Mouse (Mus musculus) thymus, adult 2 months (tissue): ENCODE measurements around the gene Tspan32. TPM values are rescaled to one million over a fixed set of nuclear protein-coding genes. Genes with fewer than 3 reads are reported as not detected.
A peak's percentile ranks its signal among the peaks of the same experiment; 100 is the strongest.

Experiments
- DNase-seq: peaks from one replicate; pipeline ENCODE4 v3.0.0; 2021
- H3K27ac ChIP-seq: fragments of 200-500 bp; 2 replicates; pipeline ENCODE4 v1.5.1; 2012; ENCODE audit warnings: low read length, control low read depth; ENCODE audit not compliant: control insufficient read depth, insufficient read depth
- H3K27me3 ChIP-seq: fragments of 200-500 bp; 2 replicates; pipeline ENCODE4 v1.6.1; 2012; ENCODE audit warnings: mild to moderate bottlenecking, low read length, moderate library complexity, mixed read lengths; ENCODE audit not compliant: control insufficient read depth, insufficient read depth
- H3K36me3 ChIP-seq: fragments of 200-500 bp; 2 replicates; pipeline ENCODE4 v1.6.1; 2012; ENCODE audit warnings: mild to moderate bottlenecking, low read length, moderate library complexity; ENCODE audit not compliant: control insufficient read depth, insufficient read depth
- H3K4me1 ChIP-seq: fragments of 200-500 bp; replicated peaks from 2 replicates; pipeline ENCODE4 v1.6.1; 2012; ENCODE audit warnings: low read length; ENCODE audit not compliant: control insufficient read depth, insufficient read depth
- H3K4me3 ChIP-seq: fragments of 200-500 bp; 2 replicates; pipeline ENCODE4 v1.5.1; 2012; ENCODE audit warnings: mild to moderate bottlenecking, low read length, control low read depth, moderate library complexity; ENCODE audit not compliant: control insufficient read depth, insufficient read depth
- CTCF ChIP-seq: fragments of 200-500 bp; IDR thresholded peaks from 2 replicates; pipeline ENCODE4 v1.5.1; 2012; ENCODE audit warnings: mild to moderate bottlenecking, control low read depth, low read length, moderate library complexity, borderline replicate concordance; ENCODE audit not compliant: control insufficient read depth, poor library complexity, insufficient read depth; ENCODE audit errors: extremely low read depth
- POLR2A ChIP-seq: fragments of 200-500 bp; IDR thresholded peaks from 2 replicates; pipeline ENCODE4 v1.6.1; 2012; ENCODE audit warnings: mild to moderate bottlenecking, low read length, control low read depth, moderate library complexity; ENCODE audit not compliant: control insufficient read depth, poor library complexity, insufficient read depth; ENCODE audit errors: extremely low read depth
- WGBS: fragments of 180-500 bp; shearing (Covaris S2); methylation state at CpG from one replicate; pipeline ENCODE4 v1.1.7; 2018; 5-methylcytosine and 5-hydroxymethylcytosine counted together
- polyA plus RNA-seq: library from polyadenylated mRNA; depleted of rRNA; stranded (reverse); fragments of >200 nt; gene quantifications from 2 replicates; pipeline ENCODE4 v1.2.3, GENCODE M21; 2012

The Tspan32 gene
- polyA plus RNA-seq, 1 experiment = 92.3 TPM

DNA sequence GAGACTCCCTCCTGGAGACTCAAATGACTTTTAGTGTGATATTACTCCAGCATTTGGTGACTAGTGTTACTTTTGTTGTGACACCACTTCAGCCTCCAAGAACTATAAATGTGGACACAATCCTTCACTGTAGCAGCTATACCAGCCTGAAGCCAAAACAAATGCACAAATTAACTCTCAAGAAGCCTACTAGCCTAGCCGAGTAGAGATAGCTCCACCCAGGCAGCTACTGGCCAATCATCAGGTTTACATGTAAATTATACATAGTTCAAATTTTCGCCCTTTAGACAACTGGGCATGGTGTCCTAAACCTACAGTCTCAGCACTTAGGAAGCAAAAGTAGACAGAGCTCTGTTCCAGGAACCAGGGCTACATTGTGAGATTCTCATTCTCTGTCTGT is 46.5 kb downstream of the Tspan32 start:
- Histone ChIP-seq H3K4me1 (peaks cover 19% of the 10 kb centered on the region), H3K36me3 (no peaks in the 10 kb centered on the region), H3K27ac (no peak overlapping the region), H3K27me3 (no peaks in the 10 kb centered on the region), H3K4me3 (no peak overlapping the region)
- 56% methylated on average over 2 of the region's 2 CpGs for WGBS
- DNase-seq = no peak
- TF ChIP-seq CTCF (no peak), POLR2A (no peak)

- WGBS = under 1% methylated on average over 37 of the region's 37 CpGs
- DNase-seq = peak; percentile 94
- peaks cover 22% of the 10 kb centered on the region for H3K4me1 ChIP-seq
Observed at GRCm38 (mm10) chr7:143052626-143053007, 47.8 kb downstream of the Tspan32 start, which contains the start of gene Cd81. TSS of gene Cd81 (plus strand) at chr7:143052739.

DNA sequence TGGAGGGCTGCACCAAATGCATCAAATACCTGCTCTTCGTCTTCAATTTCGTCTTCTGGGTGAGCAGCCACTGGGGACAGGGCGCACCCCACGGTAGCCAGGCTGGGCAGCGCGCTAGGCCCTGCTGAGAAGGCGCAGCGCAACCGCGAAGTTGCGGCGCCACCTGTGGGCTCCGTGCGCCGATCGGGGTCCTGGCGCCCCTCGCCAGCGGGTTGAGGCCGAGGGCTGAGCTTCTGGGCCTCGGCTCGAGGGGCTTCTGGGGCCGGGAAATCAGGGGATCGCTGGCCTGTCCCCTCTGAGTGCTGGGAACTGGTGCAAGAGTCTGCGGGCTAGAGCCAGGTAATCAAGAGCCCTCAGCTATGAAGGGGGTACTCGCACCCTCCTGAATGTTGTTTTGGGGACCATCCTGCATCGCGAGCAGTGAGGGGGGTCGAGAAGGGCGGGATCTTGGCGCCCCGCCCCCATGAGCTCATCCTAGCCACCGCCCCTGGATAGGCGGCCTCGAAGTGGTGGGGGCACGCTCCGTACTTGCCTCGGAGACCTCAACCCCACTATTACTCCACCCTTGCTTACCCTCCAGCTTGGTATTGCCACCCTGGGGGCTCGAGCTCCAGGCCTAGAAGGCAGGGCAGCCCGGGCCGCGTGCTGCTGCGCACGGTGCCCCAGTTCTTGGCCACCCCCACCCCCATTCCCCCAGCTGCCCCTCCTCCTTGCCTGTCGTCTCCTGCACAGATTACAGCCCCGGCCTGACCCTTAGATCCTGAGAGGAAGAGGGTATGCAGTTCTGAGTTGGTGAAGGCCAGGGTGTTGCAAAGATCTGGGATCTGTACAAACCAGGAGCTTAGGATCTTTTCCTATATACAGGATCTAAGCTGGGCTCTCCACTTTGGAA is 48.4 kb downstream of the Tspan32 start:
- Histone ChIP-seq H3K4me3 (peak overlapping the region; percentile 79), H3K36me3 (no peaks in the 10 kb centered on the region), H3K27me3 (no peaks in the 10 kb centered on the region), H3K4me1 (peaks cover 29% of the 10 kb centered on the region), H3K27ac (peak overlapping the region; percentile 12; the same call in 1 of the 2 replicates)
- no peak for TF ChIP-seq POLR2A
- TF ChIP-seq CTCF = 0 out of 2 replicates have a peak, but pooled peaks have one; percentile 31
- WGBS = under 1% methylated on average over 46 of the region's 46 CpGs
- DNase-seq = peak; percentile 77

More at GRCm38 (mm10) chr7:143052626-143053007, 47.8 kb downstream of the Tspan32 start, which contains the start of gene Cd81:
- Histone ChIP-seq H3K36me3 (no peaks in the 10 kb centered on the region), H3K27ac (peak within 1 kb of the TSS; percentile 12; the same call in 1 of the 2 replicates), H3K27me3 (no peaks in the 10 kb centered on the region), H3K4me3 (peak within 1 kb of the TSS; percentile 79)
- TF ChIP-seq POLR2A (peak; percentile 88), CTCF (no peak)

- TF ChIP-seq CTCF (no peak), POLR2A (no peak)
- WGBS = 42% methylated on average over 11 of the region's 11 CpGs
- DNase-seq = no peak
- Histone ChIP-seq H3K27me3 (no peaks in the 10 kb centered on the region), H3K27ac (no peak overlapping the region), H3K4me1 (peaks cover 37% of the 10 kb centered on the region), H3K4me3 (peak overlapping the region; percentile 4; the same call in 1 of the 2 replicates), H3K36me3 (no peaks in the 10 kb centered on the region)
Observed at GRCm38 (mm10) chr7:143053961-143054611, 49.2 kb downstream of the Tspan32 start.

DNA sequence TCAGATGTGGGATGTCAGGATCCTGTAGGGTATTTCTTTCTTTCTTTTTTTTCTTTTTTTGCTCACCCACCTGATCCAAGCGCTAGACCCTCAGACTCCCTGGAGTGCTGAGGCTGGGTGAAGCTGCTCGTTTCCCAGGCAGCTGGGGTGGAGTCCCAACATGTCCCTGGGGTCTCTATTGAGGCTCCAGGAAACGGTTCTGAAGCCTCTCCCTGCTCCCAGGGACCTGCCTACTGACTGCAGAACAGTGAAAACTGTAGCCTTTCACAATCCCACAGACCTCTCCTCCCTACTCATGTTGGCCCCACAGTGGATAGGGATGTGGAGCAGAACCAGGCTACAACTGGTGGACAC is 49.7 kb downstream of the Tspan32 start:
- H3K36me3 ChIP-seq = no peaks in the 10 kb centered on the region
- H3K4me1 ChIP-seq = peaks cover 40% of the 10 kb centered on the region
- no peak overlapping the region for H3K4me3 ChIP-seq
- DNase-seq = no peak
- TF ChIP-seq POLR2A (no peak), CTCF (no peak)
- no peak overlapping the region for H3K27ac ChIP-seq
- 59% methylated on average over 3 of the region's 3 CpGs for WGBS
- H3K27me3 ChIP-seq = no peaks in the 10 kb centered on the region

GRCm38 (mm10) chr7:143055001-143055400 is 50.2 kb downstream of the Tspan32 start:
- WGBS = 73% methylated on average over 3 of the region's 3 CpGs
- DNase-seq = no peak
- Histone ChIP-seq H3K4me1 (peaks cover 40% of the 10 kb centered on the region), H3K27me3 (no peaks in the 10 kb centered on the region), H3K27ac (no peak overlapping the region), H3K36me3 (no peaks in the 10 kb centered on the region), H3K4me3 (no peak overlapping the region)
- TF ChIP-seq CTCF = no peak
- no peak for TF ChIP-seq POLR2A
